Mouse (Mus musculus): ENCODE results near the gene Krt6b.
"Not testable (repeated sequence)": the region's sequence is repeated elsewhere in the genome, so short reads cannot be mapped to it uniquely, and the experiment has no call there.

The Krt6b gene

GRCm38 (mm10) chr15:101680187-101680586, at the start of gene Krt6b:
TSS of gene Krt6b (minus strand) at chr15:101680287.
- no peak for ATAC-seq (ENCODE audit: insufficient number of reproducible peaks, low FRiP score, low TSS enrichment)

GRCm38 (mm10) chr15:101724686-101725085, 44.6 kb upstream of the Krt6b start:
- ATAC-seq (ENCODE audit: insufficient number of reproducible peaks, low FRiP score, low TSS enrichment) = no peak

- no peak for ATAC-seq (ENCODE audit: insufficient number of reproducible peaks, low FRiP score, low TSS enrichment)
Observed at GRCm38 (mm10) chr15:101715831-101716230, 35.7 kb upstream of the Krt6b start.

- ATAC-seq (ENCODE audit: insufficient number of reproducible peaks, low FRiP score, low TSS enrichment) = no peak
Observed at GRCm38 (mm10) chr15:101714356-101714755, 34.3 kb upstream of the Krt6b start.

- ATAC-seq (ENCODE audit: insufficient number of reproducible peaks, low FRiP score, low TSS enrichment) = no peak
Observed at GRCm38 (mm10) chr15:101713731-101714130, 33.6 kb upstream of the Krt6b start.

- ATAC-seq (ENCODE audit: insufficient number of reproducible peaks, low FRiP score, low TSS enrichment) = no peak
Observed at GRCm38 (mm10) chr15:101712720-101713119, 32.6 kb upstream of the Krt6b start, which contains the start of gene Krt5. TSS of gene Krt5 (minus strand) at chr15:101712898.

- ATAC-seq (ENCODE audit: insufficient number of reproducible peaks, low FRiP score, low TSS enrichment) = no peak
Observed at GRCm38 (mm10) chr15:101708683-101709082, 28.6 kb upstream of the Krt6b start.

- no peak for ATAC-seq (ENCODE audit: insufficient number of reproducible peaks, low FRiP score, low TSS enrichment)
Observed at GRCm38 (mm10) chr15:101707454-101707853, 27.4 kb upstream of the Krt6b start.

- no peak for ATAC-seq (ENCODE audit: insufficient number of reproducible peaks, low FRiP score, low TSS enrichment)
Observed at GRCm38 (mm10) chr15:101704066-101704465, 24.0 kb upstream of the Krt6b start.

GRCm38 (mm10) chr15:101702380-101702779, 22.3 kb upstream of the Krt6b start:
- no peak for ATAC-seq (ENCODE audit: insufficient number of reproducible peaks, low FRiP score, low TSS enrichment)

GRCm38 (mm10) chr15:101699866-101700265, 19.8 kb upstream of the Krt6b start:
- ATAC-seq (ENCODE audit: insufficient number of reproducible peaks, low FRiP score, low TSS enrichment) = no peak

GRCm38 (mm10) chr15:101699192-101699591, 19.1 kb upstream of the Krt6b start:
- no peak for ATAC-seq (ENCODE audit: insufficient number of reproducible peaks, low FRiP score, low TSS enrichment)

GRCm38 (mm10) chr15:101697326-101698188, 17.5 kb upstream of the Krt6b start:
- ATAC-seq (ENCODE audit: insufficient number of reproducible peaks, low FRiP score, low TSS enrichment) = no peak

- no peak for ATAC-seq (ENCODE audit: insufficient number of reproducible peaks, low FRiP score, low TSS enrichment)
Observed at GRCm38 (mm10) chr15:101694207-101694606, 14.1 kb upstream of the Krt6b start, which contains the start of gene Krt6a. TSS of gene Krt6a (minus strand) at chr15:101694307.

- not testable (repeated sequence) for ATAC-seq (ENCODE audit: insufficient number of reproducible peaks, low FRiP score, low TSS enrichment)
Observed at GRCm38 (mm10) chr15:101690460-101690859, 10.4 kb upstream of the Krt6b start.

GRCm38 (mm10) chr15:101688161-101688560, 8.1 kb upstream of the Krt6b start:
- no peak for ATAC-seq (ENCODE audit: insufficient number of reproducible peaks, low FRiP score, low TSS enrichment)

GRCm38 (mm10) chr15:101675978-101676377, 4.1 kb downstream of the Krt6b start:
- no peak for ATAC-seq (ENCODE audit: insufficient number of reproducible peaks, low FRiP score, low TSS enrichment)

- peak; percentile 56 for ATAC-seq (ENCODE audit: insufficient number of reproducible peaks, low FRiP score, low TSS enrichment)
Observed at GRCm38 (mm10) chr15:101652736-101653265, 27.3 kb downstream of the Krt6b start.

GRCm38 (mm10) chr15:101647280-101647679, 32.8 kb downstream of the Krt6b start, which contains the start of gene Gm5478:
TSS of gene Gm5478 (minus strand) at chr15:101647380.
- ATAC-seq (ENCODE audit: insufficient number of reproducible peaks, low FRiP score, low TSS enrichment) = no peak

- ATAC-seq (ENCODE audit: insufficient number of reproducible peaks, low FRiP score, low TSS enrichment) = no peak
Observed at GRCm38 (mm10) chr15:101627884-101628283, 52.2 kb downstream of the Krt6b start, which contains the start of gene Gm5414. TSS of gene Gm5414 (minus strand) at chr15:101628188.
